Mouse (Mus musculus) heart, adult 8-10 months (tissue): ENCODE results near the gene Taar5. TPM values are rescaled to one million over a fixed set of nuclear protein-coding genes. Genes with fewer than 3 reads are reported as not detected.

Source experiments
- DNase-seq: peaks from one replicate; pipeline ENCODE4 v3.0.0; 2022; ENCODE audit warnings: low spot score
- total RNA-seq, 4 experiments: library from RNA; stranded (reverse); gene quantifications; 2 replicates each; pipeline ENCODE4 v1.2.4; 2022

Gene Taar5
- not detected for total RNA-seq

- no peak for DNase-seq
Observed at GRCm38 (mm10) chr10:23970656-23971165, at the start of gene Taar5. TSS of gene Taar5 (plus strand) at chr10:23970706.

GRCm38 (mm10) chr10:23922468-23922867 lies 48.0 kb upstream of the Taar5 start:
- DNase-seq: no peak

- DNase-seq: peak; percentile 13
Observed at GRCm38 (mm10) chr10:23923941-23924340, 46.6 kb upstream of the Taar5 start.

- no peak for DNase-seq
Observed at GRCm38 (mm10) chr10:23937613-23938012, 32.9 kb upstream of the Taar5 start.

GRCm38 (mm10) chr10:23938312-23938711 lies 32.2 kb upstream of the Taar5 start, which contains the start of gene Taar2:
TSS of gene Taar2 (plus strand) at chr10:23938572.
- DNase-seq: no peak

DNA sequence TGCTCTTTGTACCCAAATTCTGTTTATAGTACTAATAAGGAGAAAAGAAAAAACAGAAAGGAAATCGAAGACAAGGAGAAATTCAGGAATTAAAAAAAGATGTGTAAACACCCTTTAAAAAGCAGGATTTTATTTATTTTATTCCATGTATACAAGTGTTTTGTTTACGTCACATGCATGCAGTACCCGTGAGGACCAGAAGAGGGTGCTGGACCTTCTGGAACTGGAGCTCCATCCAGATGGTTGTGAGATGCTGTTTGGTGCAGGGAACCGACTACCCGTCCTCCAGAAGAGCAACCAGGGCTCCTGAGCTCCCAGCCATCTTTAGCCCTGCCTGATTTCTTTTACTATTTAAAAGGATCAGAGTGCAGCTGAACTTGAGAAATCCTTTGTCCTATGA lies 28.0 kb upstream of the Taar5 start:
- no peak for DNase-seq

DNA sequence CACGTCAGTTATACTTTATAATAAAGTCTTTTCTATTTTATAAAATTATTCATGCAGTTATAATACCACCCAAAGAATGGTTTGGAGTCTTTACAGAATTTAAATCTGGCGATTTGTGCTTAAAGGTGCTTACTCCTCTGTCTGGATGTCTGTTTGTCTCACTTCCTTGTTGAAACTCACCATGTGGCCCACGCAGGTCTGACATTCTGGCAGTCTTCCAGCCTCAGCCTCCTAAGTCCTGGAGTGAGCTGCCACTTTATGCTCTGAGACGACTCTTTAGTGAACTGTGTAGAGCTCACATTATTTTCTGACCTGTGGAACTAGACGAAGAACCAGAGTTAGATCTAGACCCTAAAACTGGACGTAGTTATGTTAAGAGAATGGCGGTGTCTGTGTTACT lies 22.5 kb upstream of the Taar5 start:
- DNase-seq: no peak

DNA sequence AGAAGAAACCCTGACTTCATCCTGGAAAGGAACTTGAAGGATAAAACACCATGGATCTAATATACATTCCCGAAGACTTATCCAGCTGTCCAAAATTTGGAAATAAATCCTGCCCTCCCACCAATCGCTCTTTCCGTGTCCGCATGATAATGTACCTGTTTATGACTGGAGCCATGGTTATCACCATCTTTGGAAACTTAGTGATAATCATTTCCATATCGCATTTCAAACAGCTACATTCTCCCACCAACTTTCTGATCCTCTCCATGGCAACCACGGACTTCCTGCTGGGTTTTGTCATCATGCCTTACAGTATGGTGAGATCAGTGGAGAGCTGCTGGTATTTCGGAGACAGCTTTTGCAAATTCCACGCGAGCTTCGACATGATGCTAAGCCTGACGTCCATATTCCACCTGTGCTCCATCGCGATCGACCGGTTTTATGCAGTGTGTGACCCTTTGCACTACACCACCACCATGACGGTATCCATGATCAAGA lies 20.9 kb upstream of the Taar5 start, which contains the start of gene Taar3:
TSS of gene Taar3 (plus strand) at position 51 of the 498 bp plus-strand sequence.
- no peak for DNase-seq

DNA sequence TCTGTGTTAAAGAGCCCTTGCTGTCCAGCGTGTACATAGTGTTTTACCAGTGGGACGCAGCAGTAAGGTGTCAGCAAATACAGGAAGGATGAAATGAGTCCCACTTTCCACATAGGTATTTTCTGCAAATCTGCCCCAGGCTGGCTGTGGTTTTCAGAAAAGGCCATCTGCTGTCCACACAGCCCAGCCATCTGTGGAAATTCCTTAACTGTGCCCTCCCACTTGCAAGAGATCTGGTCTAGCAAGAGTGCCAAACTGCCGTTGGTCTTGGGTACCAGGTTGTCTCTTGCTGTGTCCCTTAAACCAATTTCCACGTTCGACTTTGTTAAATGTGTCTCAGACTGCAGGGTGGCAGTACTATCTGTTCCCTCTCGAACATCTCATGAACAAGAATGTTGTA lies 18.8 kb upstream of the Taar5 start:
- DNase-seq: no peak

DNA sequence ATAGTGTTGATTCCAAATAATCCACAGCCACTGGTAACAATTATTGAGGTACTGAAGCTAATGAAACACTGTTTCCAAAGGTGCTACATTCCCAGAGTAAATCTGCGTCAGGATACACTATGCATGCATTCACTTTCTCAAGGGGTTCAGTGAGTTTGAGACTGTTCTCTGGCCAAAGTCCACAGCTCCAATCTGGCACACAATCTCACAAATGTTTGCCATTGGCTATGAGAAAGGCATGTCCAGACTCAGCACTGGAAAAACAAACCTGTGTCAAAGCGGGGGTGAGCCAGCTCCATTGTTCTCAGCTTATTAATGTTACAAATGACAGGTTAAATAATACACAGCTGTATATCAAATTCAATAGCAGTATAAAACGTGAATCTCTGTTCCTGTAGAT lies 11.4 kb upstream of the Taar5 start:
- DNase-seq: no peak

DNA sequence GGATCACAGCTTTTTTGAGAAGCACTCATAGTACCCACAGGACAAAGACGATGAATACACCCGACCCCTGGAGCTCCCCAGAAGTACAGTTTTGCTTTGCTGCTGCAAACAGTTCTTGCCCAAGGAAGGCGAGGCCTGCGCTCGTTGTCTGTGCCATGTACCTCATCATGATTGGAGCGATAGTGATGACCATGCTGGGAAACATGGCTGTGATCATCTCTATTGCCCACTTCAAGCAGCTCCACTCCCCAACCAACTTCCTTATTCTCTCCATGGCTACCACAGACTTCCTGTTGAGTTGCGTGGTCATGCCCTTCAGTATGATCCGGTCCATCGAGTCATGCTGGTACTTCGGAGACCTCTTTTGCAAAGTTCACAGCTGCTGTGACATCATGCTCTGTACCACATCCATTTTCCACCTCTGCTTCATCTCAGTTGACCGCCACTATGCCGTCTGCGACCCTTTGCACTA lies 10.0 kb upstream of the Taar5 start, which contains the start of gene Taar4:
TSS of gene Taar4 (plus strand) at position 51 of the 472 bp plus-strand sequence.
- no peak for DNase-seq

DNA sequence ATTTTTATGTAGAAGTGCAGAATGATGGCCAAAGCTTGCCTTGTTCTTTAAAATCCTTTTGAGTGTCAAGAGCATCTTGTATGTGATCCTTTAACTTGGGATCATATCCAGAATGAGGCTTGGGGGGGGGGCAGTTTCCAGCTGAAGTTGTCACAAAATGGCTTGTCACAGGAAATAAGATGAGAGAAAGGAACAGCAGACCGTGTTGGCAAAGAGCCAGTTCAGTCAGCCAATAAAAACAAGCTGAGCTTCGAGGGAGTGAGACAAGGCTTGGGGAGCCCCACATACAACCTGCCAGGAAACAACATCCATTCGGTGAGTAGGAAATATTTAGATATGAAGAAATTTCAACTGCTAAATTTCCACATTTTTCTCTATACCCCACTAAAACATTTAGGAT lies 7.1 kb upstream of the Taar5 start:
- DNase-seq: no peak

DNA sequence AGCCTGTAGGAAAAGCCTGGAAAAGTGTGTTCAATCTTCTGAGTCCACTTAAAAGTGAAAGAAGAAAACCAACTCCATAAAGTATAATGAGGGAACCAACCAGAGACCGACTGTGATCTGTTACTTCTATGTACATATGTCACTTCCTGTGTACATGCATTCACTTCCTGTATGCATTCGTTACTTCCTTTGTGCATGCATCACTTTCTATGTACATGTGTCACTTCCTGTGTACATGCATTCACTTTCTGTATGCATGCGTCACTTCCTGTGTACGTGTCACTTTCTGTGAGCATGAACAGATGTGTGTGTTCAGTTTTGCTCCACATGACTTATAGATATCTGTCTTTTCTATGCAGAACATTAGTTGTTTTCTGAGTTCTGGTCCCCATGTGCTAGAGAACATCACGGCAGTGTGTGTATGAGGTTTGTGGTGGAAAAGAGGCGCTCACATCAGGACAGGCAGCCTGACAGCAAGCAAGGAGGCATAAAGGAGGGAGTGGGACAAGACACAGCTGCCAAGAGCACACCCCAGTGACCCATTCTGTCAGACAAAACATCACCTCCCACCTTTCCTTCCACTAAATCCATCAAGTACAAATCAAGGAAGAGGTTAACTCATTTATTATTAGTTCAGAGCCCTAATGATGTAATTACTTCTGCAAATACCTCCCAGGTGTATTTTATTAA lies 5.4 kb upstream of the Taar5 start:
- DNase-seq: no peak

DNA sequence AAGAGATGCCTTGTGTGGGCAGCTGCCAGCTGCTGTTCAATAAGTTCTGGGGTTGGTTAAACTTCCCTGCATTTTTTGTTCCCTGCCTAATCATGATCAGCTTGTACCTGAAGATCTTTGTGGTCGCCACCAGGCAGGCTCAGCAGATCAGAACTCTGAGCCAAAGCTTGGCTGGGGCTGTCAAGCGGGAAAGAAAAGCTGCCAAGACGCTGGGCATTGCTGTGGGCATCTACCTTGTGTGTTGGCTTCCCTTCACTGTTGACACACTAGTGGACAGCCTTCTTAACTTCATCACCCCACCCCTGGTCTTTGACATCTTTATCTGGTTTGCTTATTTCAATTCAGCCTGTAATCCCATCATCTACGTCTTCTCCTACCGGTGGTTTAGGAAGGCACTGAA lies 750 bp downstream of the Taar5 start:
- DNase-seq: no peak

- DNase-seq: no peak
Observed at GRCm38 (mm10) chr10:23977958-23978357, 7.5 kb downstream of the Taar5 start.

DNA sequence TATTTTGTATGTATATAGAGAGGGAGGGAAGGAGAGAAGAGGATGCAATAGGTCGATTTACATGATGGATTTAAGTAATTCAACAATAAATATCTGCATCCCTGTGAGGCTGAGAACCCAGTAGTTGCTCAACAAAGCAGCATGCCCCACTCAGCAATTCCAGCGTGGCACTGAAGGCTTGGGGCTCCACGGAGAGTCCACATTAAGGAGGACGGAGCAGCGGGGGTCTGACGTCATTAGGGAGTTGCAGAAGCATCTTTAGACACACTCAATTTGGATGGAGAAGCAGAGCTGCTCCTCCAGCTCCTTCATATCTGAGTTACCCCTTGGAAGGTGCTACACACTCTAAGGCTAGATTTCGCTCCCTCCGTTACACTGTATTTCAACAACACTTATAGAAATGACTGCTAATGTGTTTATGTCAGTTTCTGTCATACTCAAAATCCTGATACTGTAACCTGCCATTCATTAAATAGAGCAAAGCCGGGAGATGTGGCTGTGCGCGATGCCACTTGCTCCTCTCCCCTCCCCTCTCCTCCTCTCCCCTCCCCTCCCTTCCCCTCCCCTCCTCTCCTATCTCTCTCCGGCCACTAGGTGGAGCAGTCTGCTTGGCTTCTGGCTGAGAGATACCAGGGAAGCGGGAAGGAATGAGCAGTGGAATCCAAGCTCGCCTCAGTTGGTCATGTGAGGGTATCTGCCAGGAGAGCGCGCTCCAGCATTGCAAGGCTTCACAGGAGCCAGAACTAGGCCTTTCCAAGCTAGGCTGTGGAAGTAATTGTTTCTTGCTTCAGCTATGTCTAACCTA lies 8.6 kb downstream of the Taar5 start:
- peak; percentile 57 for DNase-seq

GRCm38 (mm10) chr10:23985546-23985945 lies 15.0 kb downstream of the Taar5 start, which contains the start of gene Taar6:
TSS of gene Taar6 (minus strand) at chr10:23985646.
- no peak for DNase-seq

DNA sequence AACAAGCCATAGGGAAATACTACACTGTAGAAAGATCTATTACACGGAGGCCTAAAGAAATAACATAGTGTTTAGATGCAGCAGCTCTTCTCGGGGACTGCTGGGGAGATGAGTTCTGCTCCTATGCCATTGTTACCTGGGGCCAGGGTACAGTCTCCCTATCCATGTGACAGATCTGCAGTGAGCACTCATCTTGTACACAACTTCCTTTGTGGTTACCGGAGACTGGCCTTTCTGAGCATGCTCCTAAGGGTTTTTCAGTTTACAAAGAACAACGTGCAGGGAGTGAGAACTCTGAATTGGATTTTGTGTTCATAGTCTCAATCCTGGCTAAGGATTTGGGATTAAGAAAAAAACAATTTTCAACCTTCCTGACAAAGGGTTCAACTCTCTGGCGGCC lies 15.9 kb downstream of the Taar5 start:
- DNase-seq: no peak

- no peak for DNase-seq
Observed at GRCm38 (mm10) chr10:23993381-23993780, 22.9 kb downstream of the Taar5 start, which contains the start of gene Taar7a. TSS of gene Taar7a (minus strand) at chr10:23993481.

DNA sequence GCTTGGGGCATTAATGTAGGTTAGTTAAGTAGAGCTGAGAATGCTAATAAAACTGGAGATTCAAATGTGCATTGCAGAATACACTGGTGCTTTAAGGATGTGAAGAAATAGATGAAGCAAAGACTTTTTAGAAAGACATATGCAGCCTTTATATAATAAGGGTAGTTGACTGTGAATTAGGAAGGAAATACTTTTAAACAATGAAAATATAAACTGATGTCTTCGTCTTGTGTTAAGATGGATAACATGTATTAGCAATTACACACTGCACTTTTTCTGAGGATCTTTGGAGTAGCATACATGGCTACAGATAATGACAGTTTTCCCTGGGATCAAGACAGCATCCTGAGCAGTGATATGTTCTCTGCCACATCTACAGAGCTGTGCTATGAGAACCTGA lies 29.1 kb downstream of the Taar5 start, which contains the start of gene Taar7b:
TSS of gene Taar7b (plus strand) at position 301 of the 400 bp plus-strand sequence.
- DNase-seq: no peak

GRCm38 (mm10) chr10:24006442-24006841 lies 35.9 kb downstream of the Taar5 start:
- DNase-seq: no peak

GRCm38 (mm10) chr10:24007034-24007433 lies 36.5 kb downstream of the Taar5 start:
- DNase-seq: no peak
